Mouse (Mus musculus) frontal cortex, adult (tissue): ENCODE measurements around the gene Gm5771.
"Not testable (repeated sequence)": the region's sequence is repeated elsewhere in the genome, so short reads cannot be mapped to it uniquely, and the experiment has no call there.

Experiments
- ATAC-seq: cut with Nextera tagmentation; 2 replicates; pipeline ENCODE4 v1.9.2; 2017; ENCODE audit warnings: mild to moderate bottlenecking, moderate library complexity, mixed read lengths; ENCODE audit not compliant: low TSS enrichment

Gm5771 gene

GRCm38 (mm10) chr6:41392056-41392455 is at the start of gene Gm5771:
Gene Gm5771, plus strand, starts transcription at chr6:41392356.
- not testable (repeated sequence) for ATAC-seq

GRCm38 (mm10) chr6:41353932-41354331 is 38.2 kb upstream of the Gm5771 start, which contains the start of gene Try10:
Gene Try10, plus strand, starts transcription at chr6:41354105.
- no peak for ATAC-seq

GRCm38 (mm10) chr6:41373772-41374171 is 18.4 kb upstream of the Gm5771 start:
- ATAC-seq = not testable (repeated sequence)

DNA sequence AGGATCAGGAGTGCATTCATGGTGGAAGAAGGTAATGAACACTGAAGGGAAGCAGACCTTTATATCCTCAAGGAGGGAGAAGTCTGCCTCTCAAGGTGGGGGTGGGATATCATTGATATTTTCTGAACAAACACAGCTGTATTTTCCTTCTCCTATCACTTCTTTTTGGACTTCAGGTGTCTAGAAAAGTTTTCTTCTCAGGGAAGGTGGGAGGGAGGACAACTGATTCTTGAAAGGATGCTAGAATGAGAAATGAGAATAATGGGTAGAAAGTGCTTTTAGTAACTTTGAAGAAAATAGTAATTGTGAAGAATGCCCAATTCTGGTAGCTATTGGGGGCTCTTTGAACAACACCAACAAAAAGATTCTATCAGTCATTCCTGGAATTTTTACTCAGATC is 14.6 kb upstream of the Gm5771 start, which contains the start of gene Prss3:
Gene Prss3 (minus strand): TSS at position 101 of the 400 bp plus-strand sequence.
- ATAC-seq = not testable (repeated sequence)

DNA sequence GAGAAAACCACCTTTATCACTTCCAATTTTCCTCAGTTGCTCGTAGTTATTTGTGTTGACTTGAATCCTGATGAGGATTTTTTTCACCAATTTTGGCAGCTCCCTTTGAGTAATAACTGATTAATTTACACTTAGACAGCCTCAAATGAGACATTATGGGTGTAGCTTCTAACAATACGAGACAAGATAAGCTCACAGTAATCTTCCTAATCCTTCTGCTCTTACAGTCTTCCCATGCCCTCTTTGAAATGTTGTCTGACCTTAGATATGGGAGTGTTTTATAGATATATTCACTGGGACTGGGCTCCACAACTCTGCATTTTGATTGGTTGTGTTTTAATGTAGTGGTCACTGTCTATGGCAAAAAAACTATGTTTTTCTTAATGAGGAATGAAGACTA is 5.4 kb upstream of the Gm5771 start:
- ATAC-seq = no peak

GRCm38 (mm10) chr6:41391640-41392039 is 516 bp upstream of the Gm5771 start:
- peak; percentile 92 for ATAC-seq

DNA sequence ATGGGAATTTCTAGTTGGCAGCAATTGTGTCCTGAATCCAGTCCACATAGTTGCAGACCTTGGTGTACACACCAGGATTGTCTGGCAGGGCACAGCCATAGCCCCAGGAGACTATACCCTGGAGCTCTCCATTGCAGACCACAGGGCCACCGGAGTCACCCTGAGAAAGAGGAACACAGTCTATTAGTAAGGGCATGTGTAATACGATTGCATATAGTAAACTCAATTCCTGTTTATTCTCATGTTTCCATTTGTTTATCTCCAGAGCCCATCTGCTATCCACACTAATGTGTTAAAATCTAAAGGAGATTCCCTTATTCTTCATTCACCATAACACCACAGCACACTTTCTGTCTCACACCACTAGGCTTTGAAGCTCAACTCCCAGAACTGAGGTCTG is 50.1 kb downstream of the Gm5771 start:
- ATAC-seq = not testable (repeated sequence)

- ATAC-seq = not testable (repeated sequence)
Measured at GRCm38 (mm10) chr6:41446045-41446444, 53.9 kb downstream of the Gm5771 start, which contains the start of gene Gm10334. Gene Gm10334, minus strand, starts transcription at chr6:41446145.
